Mouse (Mus musculus) liver, postnatal 0 days (tissue): ENCODE measurements around the gene Eme2.

Source experiments
- CTCF ChIP-seq: sonication (generic); IDR thresholded peaks from 2 replicates; pipeline ENCODE4 v1.5.1; 2016; ENCODE audit warnings: antibody characterized with exemption, low read depth
- EP300 ChIP-seq: IDR thresholded peaks from 2 replicates; pipeline ENCODE4 v1.6.1; 2016; ENCODE audit warnings: antibody characterized with exemption, low read depth, mild to moderate bottlenecking

DNA sequence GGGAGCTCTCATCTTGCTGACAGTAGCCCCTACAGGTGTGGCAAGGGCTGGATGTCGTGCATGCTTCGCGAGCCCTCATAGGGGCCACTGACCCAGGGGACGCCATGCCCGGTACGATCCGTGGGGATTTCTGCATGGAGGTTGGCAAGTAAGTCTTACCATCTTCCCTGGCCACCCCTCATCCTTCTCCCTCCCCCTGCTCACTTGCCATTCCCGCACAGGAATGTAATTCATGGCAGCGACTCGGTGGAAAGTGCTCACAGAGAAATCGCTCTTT is 2.0 kb upstream of the Eme2 start:
- TF ChIP-seq CTCF (no peak), EP300 (no peak)
